Mouse (Mus musculus): ENCODE data around the gene Slc17a7.

- no peak for TF ChIP-seq CTCF (IDR thresholded peaks at IDR 0.05; ENCODE audit: borderline replicate concordance, extremely low read depth, insufficient read depth, insufficient read length)
- peak; percentile 56; the same call in 1 of the 2 replicates for TF ChIP-seq POLR2A (IDR thresholded peaks at IDR 0.05; ENCODE audit: borderline replicate concordance, extremely low read depth, insufficient read depth, insufficient read length, poor library complexity, severe bottlenecking)
These were observed 39.3 kb upstream of the Slc17a7 start, which contains the start of gene Rps11 for GRCm38 (mm10) chr7:45124224-45125143.
